Mouse (Mus musculus): ENCODE data around the gene Hoxd11. TPM values are rescaled to one million over a fixed set of nuclear protein-coding genes. Genes with fewer than 3 reads are reported as not detected.

Hoxd11 gene
- polyA plus RNA-seq, 1 experiment from 2014 or later: 3.6 TPM

GRCm38 (mm10) chr2:74711721-74712621, 32.6 kb downstream of the Hoxd11 start, which contains the start of the genes Hoxd3 and Hoxd4:
Gene Hoxd3 (plus strand): TSS chr2:74711927.
Gene Hoxd4 (plus strand): TSS chr2:74711929.
- Histone ChIP-seq H3K4me3 (ENCODE audit: low read depth, low read length) (peak within 1 kb of the TSS; percentile 59), H3K9ac (ENCODE audit: low read length) (peak within 1 kb of the TSS; percentile 51), H3K36me3 (ENCODE audit: control insufficient read depth, insufficient read depth, low read length) (no peaks in the 10 kb centered on the region), H3K27me3 (replicated peaks; ENCODE audit: control insufficient read depth, insufficient read depth, low read length) (peaks cover 71% of the 10 kb centered on the region), H3K9me3 (ENCODE audit: control insufficient read depth, low read length) (no peaks in the 10 kb centered on the region), H3K4me2 (ENCODE audit: low read length) (peak within 1 kb of the TSS; percentile 62), H3K4me1 (replicated peaks; ENCODE audit: control insufficient read depth, insufficient read depth, low read length) (0 out of 2 replicates have a peak, but pooled peaks cover 3% of the 10 kb centered on the region), H3K27ac (ENCODE audit: low read depth) (peak within 1 kb of the TSS; percentile 87)
- under 1% methylated on average over 65 of the region's 65 CpGs for WGBS
- DNase-seq (ENCODE audit: low spot score) (peak; percentile 85), ATAC-seq (replicated peaks; ENCODE audit: low FRiP score, low TSS enrichment, low read depth) (peak; percentile 55; the same call in 1 of the 2 replicates)

DNA sequence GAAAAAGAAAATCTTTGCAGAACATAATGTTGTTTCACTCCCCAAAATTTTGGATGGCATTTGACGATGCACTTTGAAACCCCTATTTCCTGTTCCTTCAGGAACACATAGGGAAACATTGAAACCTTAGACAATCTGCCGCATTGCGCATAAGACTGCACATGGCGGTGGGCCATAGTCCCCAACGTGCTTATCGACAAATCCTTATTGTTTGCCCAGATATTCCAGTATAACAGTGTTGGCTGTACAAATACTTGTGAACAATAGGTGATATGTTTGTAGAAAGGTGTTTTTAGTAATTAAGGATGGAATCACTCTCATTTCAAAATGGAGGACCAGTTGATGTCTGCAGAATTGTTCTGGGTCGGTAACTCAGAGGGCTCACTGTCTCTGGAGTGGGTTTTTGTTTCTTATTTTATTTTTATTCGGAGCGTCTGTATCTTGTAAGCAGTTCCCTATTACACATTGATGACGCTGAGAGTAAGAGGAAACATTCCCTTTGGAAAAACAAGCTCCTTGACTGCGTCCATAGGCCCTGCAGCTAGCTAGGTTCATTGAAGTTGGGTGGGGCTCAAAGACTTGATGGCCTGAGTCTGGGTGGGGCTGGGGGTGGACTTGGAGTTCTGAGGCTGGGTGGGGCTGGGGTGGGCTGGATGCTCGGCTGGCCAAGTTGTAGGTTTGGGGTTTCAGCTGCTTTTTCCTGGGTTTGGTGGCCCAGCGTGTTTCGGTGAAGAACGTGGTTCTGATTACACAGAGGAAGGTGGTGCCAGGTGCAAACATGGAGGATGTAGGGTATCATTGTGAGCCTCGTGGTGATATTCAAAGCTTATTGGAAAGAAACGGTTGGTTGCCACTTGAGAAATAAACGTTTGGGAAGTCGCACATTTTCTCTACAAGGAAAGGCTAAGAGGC, 34.1 kb downstream of the Hoxd11 start:
- H3K4me2 ChIP-seq (ENCODE audit: low read length): peak overlapping the region; percentile 62
- peak overlapping the region; percentile 51; the same call in 1 of the 2 replicates for H3K9ac ChIP-seq (ENCODE audit: low read length)
- no peaks in the 10 kb centered on the region for H3K9me3 ChIP-seq (ENCODE audit: control insufficient read depth, low read length)
- peak overlapping the region; percentile 1; the same call in 1 of the 2 replicates for H3K27ac ChIP-seq (ENCODE audit: low read depth)
- H3K27me3 ChIP-seq (replicated peaks; ENCODE audit: control insufficient read depth, insufficient read depth, low read length): peaks cover 65% of the 10 kb centered on the region
- H3K4me3 ChIP-seq (ENCODE audit: low read depth, low read length): peak overlapping the region; percentile 59
- 18% methylated on average over 19 of the region's 19 CpGs for WGBS
- DNase-seq (ENCODE audit: low spot score) (no peak), ATAC-seq (replicated peaks; ENCODE audit: low FRiP score, low TSS enrichment, low read depth) (no peak)
- 0 out of 2 replicates have a peak, but pooled peaks cover 3% of the 10 kb centered on the region for H3K4me1 ChIP-seq (replicated peaks; ENCODE audit: control insufficient read depth, insufficient read depth, low read length)
- no peaks in the 10 kb centered on the region for H3K36me3 ChIP-seq (ENCODE audit: control insufficient read depth, insufficient read depth, low read length)

GRCm38 (mm10) chr2:74714156-74714789, 34.9 kb downstream of the Hoxd11 start:
- H3K4me3 ChIP-seq (ENCODE audit: low read depth, low read length): peak overlapping the region; percentile 59
- ATAC-seq (replicated peaks; ENCODE audit: low FRiP score, low TSS enrichment, low read depth): no peak
- 0 out of 2 replicates have a peak, but pooled peaks cover 3% of the 10 kb centered on the region for H3K4me1 ChIP-seq (replicated peaks; ENCODE audit: control insufficient read depth, insufficient read depth, low read length)
- H3K36me3 ChIP-seq (ENCODE audit: control insufficient read depth, insufficient read depth, low read length): no peaks in the 10 kb centered on the region
- H3K4me2 ChIP-seq (ENCODE audit: low read length): peak overlapping the region; percentile 62
- no peaks in the 10 kb centered on the region for H3K9me3 ChIP-seq (ENCODE audit: control insufficient read depth, low read length)
- H3K27ac ChIP-seq (ENCODE audit: low read depth): peak overlapping the region; percentile 1; the same call in 1 of the 2 replicates
- peaks cover 61% of the 10 kb centered on the region for H3K27me3 ChIP-seq (replicated peaks; ENCODE audit: control insufficient read depth, insufficient read depth, low read length)
- DNase-seq (ENCODE audit: low spot score): no peak
- 13% methylated on average over 18 of the region's 18 CpGs for WGBS
- H3K9ac ChIP-seq (ENCODE audit: low read length): peak overlapping the region; percentile 23; the same call in 1 of the 2 replicates

DNA sequence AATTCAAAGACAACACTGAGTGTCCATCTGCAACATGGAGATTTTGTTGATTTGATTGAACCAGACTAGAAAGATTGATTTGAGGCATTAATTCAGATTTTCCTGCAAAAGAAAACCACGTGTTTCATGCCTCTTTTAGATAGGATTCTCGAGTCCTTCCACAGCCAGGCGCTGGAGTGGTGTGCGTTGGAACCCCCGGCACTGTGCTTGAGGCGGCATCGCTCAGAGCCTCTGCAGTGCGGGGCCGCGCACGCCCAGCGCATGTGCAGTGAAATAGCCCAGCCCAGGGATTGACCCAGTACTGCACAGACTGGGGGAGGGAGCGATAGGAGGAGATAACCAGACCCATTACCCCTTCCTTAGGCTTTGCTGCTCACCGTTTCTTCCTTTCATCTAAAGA, 35.5 kb downstream of the Hoxd11 start:
- peak overlapping the region; percentile 14; the same call in 1 of the 2 replicates for H3K4me3 ChIP-seq (ENCODE audit: low read depth, low read length)
- DNase-seq (ENCODE audit: low spot score): no peak
- no peaks in the 10 kb centered on the region for H3K9me3 ChIP-seq (ENCODE audit: control insufficient read depth, low read length)
- peak overlapping the region; percentile 62 for H3K4me2 ChIP-seq (ENCODE audit: low read length)
- H3K36me3 ChIP-seq (ENCODE audit: control insufficient read depth, insufficient read depth, low read length): no peaks in the 10 kb centered on the region
- WGBS: 3% methylated on average over 14 of the region's 14 CpGs
- H3K9ac ChIP-seq (ENCODE audit: low read length): peak overlapping the region; percentile 14; the same call in 1 of the 2 replicates
- peak; percentile 58; the same call in 1 of the 2 replicates for ATAC-seq (replicated peaks; ENCODE audit: low FRiP score, low TSS enrichment, low read depth)
- 0 out of 2 replicates have a peak, but pooled peaks cover 3% of the 10 kb centered on the region for H3K4me1 ChIP-seq (replicated peaks; ENCODE audit: control insufficient read depth, insufficient read depth, low read length)
- peak overlapping the region; percentile 1; the same call in 1 of the 2 replicates for H3K27ac ChIP-seq (ENCODE audit: low read depth)
- peaks cover 61% of the 10 kb centered on the region for H3K27me3 ChIP-seq (replicated peaks; ENCODE audit: control insufficient read depth, insufficient read depth, low read length)

DNA sequence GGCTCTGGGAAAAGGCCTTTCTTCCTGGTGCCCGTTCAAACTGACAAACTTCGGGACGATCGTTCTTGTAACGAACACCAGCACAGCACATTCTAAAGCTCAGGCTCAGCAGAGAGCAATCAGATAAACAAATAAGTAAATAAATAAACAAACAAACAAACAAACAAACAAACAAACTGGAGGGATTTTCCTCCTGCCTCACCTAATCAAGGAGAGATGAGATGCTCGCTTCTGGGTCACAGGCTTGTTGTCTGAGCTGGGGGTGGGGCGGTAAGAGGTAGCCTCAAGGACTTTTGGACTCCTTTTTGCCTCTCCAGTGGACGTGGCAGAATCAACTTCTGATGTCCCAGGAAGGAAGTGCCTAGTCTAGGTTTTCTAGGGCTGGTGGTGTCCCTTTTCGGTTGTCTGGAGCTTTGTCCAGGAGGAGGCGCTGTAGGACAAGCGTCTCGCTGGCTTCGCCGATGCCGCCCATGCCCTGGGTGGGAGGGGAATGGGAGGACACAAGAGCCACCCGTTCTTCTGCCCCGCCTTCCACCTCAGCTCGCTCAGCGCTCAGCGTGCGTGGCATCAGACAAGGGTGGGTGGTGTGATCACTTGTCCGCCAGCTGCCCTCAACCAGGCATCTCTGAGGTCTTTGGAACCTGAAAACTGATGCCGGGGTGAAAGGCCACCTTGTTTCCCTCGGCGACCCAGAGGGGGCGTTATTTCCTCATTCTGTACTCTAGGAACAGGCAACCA, 36.3 kb downstream of the Hoxd11 start:
- H3K4me1 ChIP-seq (replicated peaks; ENCODE audit: control insufficient read depth, insufficient read depth, low read length): 0 out of 2 replicates have a peak, but pooled peaks cover 3% of the 10 kb centered on the region
- 3% methylated on average over 26 of the region's 26 CpGs for WGBS
- no peaks in the 10 kb centered on the region for H3K36me3 ChIP-seq (ENCODE audit: control insufficient read depth, insufficient read depth, low read length)
- peak; percentile 72 for ATAC-seq (replicated peaks; ENCODE audit: low FRiP score, low TSS enrichment, low read depth)
- H3K27me3 ChIP-seq (replicated peaks; ENCODE audit: control insufficient read depth, insufficient read depth, low read length): peaks cover 60% of the 10 kb centered on the region
- H3K4me3 ChIP-seq (ENCODE audit: low read depth, low read length): peak overlapping the region; percentile 25
- peak; percentile 99 for DNase-seq (ENCODE audit: low spot score)
- no peak overlapping the region for H3K27ac ChIP-seq (ENCODE audit: low read depth)
- no peaks in the 10 kb centered on the region for H3K9me3 ChIP-seq (ENCODE audit: control insufficient read depth, low read length)
- no peak overlapping the region for H3K9ac ChIP-seq (ENCODE audit: low read length)
- H3K4me2 ChIP-seq (ENCODE audit: low read length): peak overlapping the region; percentile 62

GRCm38 (mm10) chr2:74720384-74720783, 41.0 kb downstream of the Hoxd11 start:
- H3K9ac ChIP-seq (ENCODE audit: low read length): no peak overlapping the region
- H3K4me3 ChIP-seq (ENCODE audit: low read depth, low read length): no peak overlapping the region
- peaks cover 74% of the 10 kb centered on the region for H3K27me3 ChIP-seq (replicated peaks; ENCODE audit: control insufficient read depth, insufficient read depth, low read length)
- H3K36me3 ChIP-seq (ENCODE audit: control insufficient read depth, insufficient read depth, low read length): no peaks in the 10 kb centered on the region
- no peaks in the 10 kb centered on the region for H3K9me3 ChIP-seq (ENCODE audit: control insufficient read depth, low read length)
- DNase-seq (ENCODE audit: low spot score) (no peak), ATAC-seq (replicated peaks; ENCODE audit: low FRiP score, low TSS enrichment, low read depth) (no peak)
- no peak overlapping the region for H3K27ac ChIP-seq (ENCODE audit: low read depth)
- WGBS: 36% methylated on average over 2 of the region's 2 CpGs
- peaks cover 22% of the 10 kb centered on the region for H3K4me1 ChIP-seq (replicated peaks; ENCODE audit: control insufficient read depth, insufficient read depth, low read length)
- no peak overlapping the region for H3K4me2 ChIP-seq (ENCODE audit: low read length)

DNA sequence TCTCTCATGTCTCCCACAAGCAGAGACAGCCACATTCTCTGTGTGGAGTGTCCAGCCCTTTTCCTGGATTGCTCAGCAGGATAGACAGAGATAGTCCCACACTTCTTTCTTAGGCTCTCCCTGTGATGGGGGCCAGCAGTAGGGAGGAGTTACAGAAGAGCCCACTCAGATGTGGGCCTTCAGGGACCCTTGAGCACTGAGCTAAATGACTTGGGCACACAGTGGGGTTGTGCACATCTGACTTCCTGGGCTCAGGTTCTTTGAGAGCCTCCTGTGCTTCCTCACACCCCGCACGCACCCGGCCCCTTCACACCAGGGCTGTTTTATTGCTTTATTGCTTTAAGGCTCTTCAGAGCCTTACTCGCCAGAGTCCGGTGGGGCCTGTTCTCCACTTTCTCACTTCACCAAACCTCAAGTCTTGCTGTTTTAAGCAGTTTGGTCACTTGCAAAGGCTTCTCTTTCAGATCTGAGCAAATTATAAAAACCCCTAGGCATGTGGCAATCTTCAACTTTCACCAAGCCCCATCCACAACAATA, 41.7 kb downstream of the Hoxd11 start:
- H3K4me2 ChIP-seq (ENCODE audit: low read length): no peak overlapping the region
- ATAC-seq (replicated peaks; ENCODE audit: low FRiP score, low TSS enrichment, low read depth): 0 out of 2 replicates have a peak, but pooled peaks have one; percentile 51
- H3K9ac ChIP-seq (ENCODE audit: low read length): no peak overlapping the region
- no peaks in the 10 kb centered on the region for H3K9me3 ChIP-seq (ENCODE audit: control insufficient read depth, low read length)
- no peak overlapping the region for H3K27ac ChIP-seq (ENCODE audit: low read depth)
- peak; percentile 68 for DNase-seq (ENCODE audit: low spot score)
- 27% methylated on average over 5 of the region's 5 CpGs for WGBS
- peaks cover 80% of the 10 kb centered on the region for H3K27me3 ChIP-seq (replicated peaks; ENCODE audit: control insufficient read depth, insufficient read depth, low read length)
- no peak overlapping the region for H3K4me3 ChIP-seq (ENCODE audit: low read depth, low read length)
- peaks cover 19% of the 10 kb centered on the region for H3K4me1 ChIP-seq (replicated peaks; ENCODE audit: control insufficient read depth, insufficient read depth, low read length)
- no peaks in the 10 kb centered on the region for H3K36me3 ChIP-seq (ENCODE audit: control insufficient read depth, insufficient read depth, low read length)
